Mouse (Mus musculus): ENCODE results near the gene Baz1a.
"Not testable (repeated sequence)": the region's sequence is repeated elsewhere in the genome, so short reads cannot be mapped to it uniquely, and the experiment has no call there.

The Baz1a gene

GRCm38 (mm10) chr12:54980939-54981338, 33.2 kb downstream of the Baz1a start:
- DNase-seq (ENCODE audit: low spot score), result no peak

GRCm38 (mm10) chr12:54980532-54980931, 33.6 kb downstream of the Baz1a start:
- DNase-seq (ENCODE audit: low spot score), result no peak

GRCm38 (mm10) chr12:54969033-54969432, 45.1 kb downstream of the Baz1a start:
- DNase-seq (ENCODE audit: low spot score), result no peak

GRCm38 (mm10) chr12:54965532-54966160, 48.5 kb downstream of the Baz1a start:
- DNase-seq (ENCODE audit: low spot score), result no peak

GRCm38 (mm10) chr12:54959569-54959968, 54.6 kb downstream of the Baz1a start:
- peak; percentile 41 for DNase-seq (ENCODE audit: low spot score)

GRCm38 (mm10) chr12:54956974-54957373, 57.2 kb downstream of the Baz1a start:
- no peak for DNase-seq (ENCODE audit: low spot score)

GRCm38 (mm10) chr12:54956457-54956856, 57.7 kb downstream of the Baz1a start:
- no peak for DNase-seq (ENCODE audit: low spot score)

- no peak for DNase-seq (ENCODE audit: low spot score)
Observed at GRCm38 (mm10) chr12:54946116-54946515, 68.0 kb downstream of the Baz1a start.

- DNase-seq (ENCODE audit: low spot score), result not testable (repeated sequence)
Observed at GRCm38 (mm10) chr12:54942586-54943157, 71.5 kb downstream of the Baz1a start.

- not testable (repeated sequence) for DNase-seq (ENCODE audit: low spot score)
Observed at GRCm38 (mm10) chr12:54937581-54938343, 76.4 kb downstream of the Baz1a start.

- no peak for DNase-seq (ENCODE audit: low spot score)
Observed at GRCm38 (mm10) chr12:54910387-54910786, 103.8 kb downstream of the Baz1a start.

- DNase-seq (ENCODE audit: low spot score), result not testable (repeated sequence)
Observed at GRCm38 (mm10) chr12:54892559-54892958, 121.6 kb downstream of the Baz1a start.

- DNase-seq (ENCODE audit: low spot score), result no peak
Observed at GRCm38 (mm10) chr12:54890426-54890825, 123.7 kb downstream of the Baz1a start.

GRCm38 (mm10) chr12:54887580-54888127, 126.5 kb downstream of the Baz1a start:
- DNase-seq (ENCODE audit: low spot score), result no peak

- peak; percentile 57 for DNase-seq (ENCODE audit: low spot score)
Observed at GRCm38 (mm10) chr12:54879630-54880029, 134.5 kb downstream of the Baz1a start.

- DNase-seq (ENCODE audit: low spot score), result no peak
Observed at GRCm38 (mm10) chr12:54879211-54879610, 134.9 kb downstream of the Baz1a start.

GRCm38 (mm10) chr12:54877875-54878274, 136.3 kb downstream of the Baz1a start:
- no peak for DNase-seq (ENCODE audit: low spot score)

GRCm38 (mm10) chr12:54876879-54877278, 137.3 kb downstream of the Baz1a start:
- no peak for DNase-seq (ENCODE audit: low spot score)

- peak; percentile 64 for DNase-seq (ENCODE audit: low spot score)
Observed at GRCm38 (mm10) chr12:54874711-54875110, 139.4 kb downstream of the Baz1a start.

GRCm38 (mm10) chr12:54862606-54863535, 151.3 kb downstream of the Baz1a start, which contains the start of gene Cfl2:
Gene Cfl2 (minus strand): TSS chr12:54862877.
- DNase-seq (ENCODE audit: low spot score), result peak; percentile 74

GRCm38 (mm10) chr12:54861991-54862605, 152.1 kb downstream of the Baz1a start:
- DNase-seq (ENCODE audit: low spot score), result peak; percentile 67
